Mouse (Mus musculus): ENCODE measurements around the gene Yars. TPM values are rescaled to one million over a fixed set of nuclear protein-coding genes. Genes with fewer than 3 reads are reported as not detected.

Yars gene
- total RNA-seq (2015) (25.2 and 28.0 TPM in 2 replicates), total RNA-seq (2017) (55.3 and 60.7 TPM in 2 replicates)

DNA sequence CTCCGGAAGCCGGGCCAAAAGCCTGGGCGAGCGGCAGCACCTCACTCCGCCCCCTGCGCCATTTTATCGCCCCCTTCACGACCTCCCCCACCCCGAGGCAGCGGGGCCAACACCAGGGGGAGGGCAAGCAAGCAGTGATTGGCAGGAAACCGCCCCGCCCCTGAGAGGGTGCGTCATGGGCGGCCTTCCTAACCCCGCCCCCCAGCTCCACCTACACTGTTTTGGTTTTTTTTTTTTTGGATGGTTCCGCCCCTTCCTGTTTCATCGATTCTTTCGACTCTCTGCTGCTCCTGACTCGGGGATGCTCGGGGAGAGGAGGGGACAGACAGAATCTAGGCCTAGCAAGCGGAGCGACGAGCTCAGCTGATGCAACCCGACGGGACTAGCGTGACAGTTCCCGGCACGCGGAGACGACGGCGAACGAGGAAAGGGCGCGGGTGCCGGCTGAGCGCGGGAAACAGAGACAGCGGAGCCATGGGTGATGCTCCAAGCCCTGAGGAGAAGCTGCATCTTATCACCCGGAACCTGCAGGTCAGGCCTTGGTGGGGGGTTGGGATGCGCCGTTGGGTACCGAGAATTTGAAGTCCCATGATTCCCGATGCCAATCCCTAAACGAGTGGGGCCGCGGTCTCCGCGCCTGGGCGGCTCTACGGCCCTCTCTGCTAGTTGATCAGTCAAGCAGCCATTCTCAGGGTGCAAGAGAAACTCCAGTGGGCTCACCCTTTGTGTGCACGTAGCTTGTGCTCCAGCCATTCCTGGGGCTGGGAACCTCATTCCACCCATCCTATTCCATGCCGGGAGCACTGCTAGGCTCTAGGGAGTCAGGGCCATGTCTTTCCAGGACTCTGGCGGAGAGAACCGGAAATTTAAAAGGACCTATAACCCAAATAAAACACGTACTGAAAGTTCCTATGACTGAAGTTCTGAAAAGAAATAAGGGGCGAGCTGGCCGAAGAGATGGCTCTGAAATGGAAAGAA, at the start of gene Yars, which contains the start of gene S100pbp:
Yars (plus strand) TSS at position 219 of the 978 bp plus-strand sequence.
S100pbp (minus strand) TSS at position 186 of the 978 bp plus-strand sequence.
- peak; percentile 93 for ATAC-seq (replicated peaks; ENCODE audit: poor library complexity)

GRCm38 (mm10) chr4:129140808-129141207, 48.8 kb upstream of the Yars start:
- peak; percentile 29 for ATAC-seq (replicated peaks; ENCODE audit: poor library complexity)

DNA sequence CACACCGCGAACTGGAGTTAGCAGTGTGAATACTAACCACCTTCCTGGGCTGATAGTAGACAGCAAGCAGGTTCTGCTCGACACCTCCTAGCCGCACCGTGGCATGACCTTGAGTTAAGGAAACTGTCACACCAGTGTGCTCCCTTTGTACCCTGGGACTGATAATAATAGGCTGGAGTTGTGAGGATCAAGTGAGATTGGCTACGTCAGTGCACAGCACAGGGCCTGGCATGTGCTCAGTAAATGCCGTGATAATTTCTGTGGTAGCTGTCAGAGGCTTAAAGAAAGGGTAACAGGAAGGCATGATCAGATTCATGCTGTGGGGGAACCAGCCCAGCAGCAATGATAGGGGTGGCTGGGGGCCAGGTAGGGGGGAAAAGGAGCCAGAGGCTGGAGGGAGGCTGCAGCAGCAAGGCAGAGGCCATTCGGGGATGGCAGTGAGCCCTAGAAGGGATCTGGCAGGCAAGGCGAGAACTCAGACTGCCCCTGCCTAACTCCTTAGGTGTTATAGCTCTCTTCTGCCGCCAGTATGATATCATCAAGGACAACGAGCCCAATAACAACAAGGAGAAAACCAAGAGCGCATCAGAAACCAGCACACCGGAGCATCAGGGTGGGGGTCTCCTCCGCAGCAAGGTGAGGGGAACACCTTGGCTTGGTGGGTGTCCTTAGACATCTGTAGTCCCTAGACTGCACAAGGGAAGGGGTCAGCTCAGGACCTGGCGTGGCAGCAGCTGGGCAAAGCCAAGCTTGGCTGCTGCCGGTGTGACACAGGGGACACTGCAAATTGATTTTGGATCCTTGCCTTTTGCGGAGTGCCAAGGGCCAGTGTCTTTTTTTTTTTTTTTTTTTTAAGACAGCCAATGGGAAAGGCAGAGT, 47.8 kb upstream of the Yars start:
- peak; percentile 56 for ATAC-seq (replicated peaks; ENCODE audit: poor library complexity)

DNA sequence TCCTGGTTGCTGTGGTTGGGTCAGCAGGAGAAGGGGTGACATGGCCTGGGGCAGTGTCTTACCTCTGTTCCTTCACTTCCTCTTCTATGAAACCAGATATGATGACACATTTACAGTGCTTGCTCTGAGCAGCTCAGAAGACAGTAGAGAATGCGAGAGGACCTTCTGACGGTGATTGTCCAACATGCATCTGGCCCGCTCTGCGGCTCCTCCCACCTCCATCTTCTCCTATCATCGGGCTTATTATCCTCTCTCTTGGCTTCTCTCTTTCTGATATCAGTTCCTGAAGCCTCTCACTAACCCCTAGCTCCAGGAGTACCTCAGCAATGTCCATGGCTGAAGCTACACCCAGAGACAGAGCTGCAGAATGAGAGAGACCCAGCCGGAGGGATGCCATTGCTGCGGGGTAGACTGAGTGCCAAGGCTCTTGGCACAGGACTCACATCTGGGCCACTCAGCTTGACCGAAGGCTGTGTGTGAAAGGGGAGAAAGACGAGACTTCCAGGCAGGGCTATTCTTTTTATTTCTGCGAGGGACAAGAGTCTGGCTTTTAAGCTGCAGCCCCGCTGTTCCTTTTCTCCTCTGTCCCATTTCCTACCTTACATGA, 47.0 kb upstream of the Yars start:
- peak; percentile 30 for ATAC-seq (replicated peaks; ENCODE audit: poor library complexity)

DNA sequence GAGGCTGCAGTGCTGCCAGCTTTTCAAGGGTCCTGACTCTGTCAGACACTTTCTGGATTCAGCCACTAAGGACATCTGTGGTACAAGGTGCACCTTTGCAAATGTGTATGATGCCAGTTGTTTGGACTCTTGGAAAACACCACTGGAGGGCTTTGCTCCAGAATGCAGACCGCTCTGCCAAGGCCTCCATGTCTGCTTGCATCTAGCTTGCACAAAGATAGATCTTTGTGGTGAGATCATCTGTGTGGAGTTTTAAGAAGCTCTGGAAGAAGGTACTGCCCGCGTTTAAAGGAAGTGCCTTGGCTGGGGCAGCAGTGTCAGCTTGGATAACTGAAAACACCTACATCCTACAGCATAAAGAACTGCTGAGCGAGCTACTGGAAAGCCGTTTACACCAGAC, 46.1 kb upstream of the Yars start:
- no peak for ATAC-seq (replicated peaks; ENCODE audit: poor library complexity)

- no peak for ATAC-seq (replicated peaks; ENCODE audit: poor library complexity)
Observed at GRCm38 (mm10) chr4:129144401-129145367, 44.9 kb upstream of the Yars start.

- no peak for ATAC-seq (replicated peaks; ENCODE audit: poor library complexity)
Observed at GRCm38 (mm10) chr4:129145411-129145810, 44.1 kb upstream of the Yars start.

GRCm38 (mm10) chr4:129145943-129146342, 43.6 kb upstream of the Yars start:
- ATAC-seq (replicated peaks; ENCODE audit: poor library complexity): no peak

DNA sequence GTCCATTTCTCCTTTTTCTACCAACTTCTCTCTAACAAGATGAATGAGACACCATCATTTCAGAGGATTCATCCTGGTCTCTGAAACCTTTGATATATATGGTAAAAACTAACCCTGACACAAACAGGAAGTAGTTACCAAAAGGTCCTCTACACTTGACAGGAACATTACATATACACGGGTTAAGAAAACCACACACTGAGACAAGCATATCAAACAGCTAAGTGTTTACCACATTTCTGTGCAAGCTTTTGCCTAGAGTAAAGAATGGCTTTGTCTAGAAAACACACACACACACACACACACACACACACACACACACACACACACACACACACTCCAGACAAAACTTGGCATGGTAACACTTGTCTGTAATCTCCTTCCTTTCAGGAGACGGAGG, 43.2 kb upstream of the Yars start:
- peak; percentile 29; the same call in 1 of the 2 replicates for ATAC-seq (replicated peaks; ENCODE audit: poor library complexity)

DNA sequence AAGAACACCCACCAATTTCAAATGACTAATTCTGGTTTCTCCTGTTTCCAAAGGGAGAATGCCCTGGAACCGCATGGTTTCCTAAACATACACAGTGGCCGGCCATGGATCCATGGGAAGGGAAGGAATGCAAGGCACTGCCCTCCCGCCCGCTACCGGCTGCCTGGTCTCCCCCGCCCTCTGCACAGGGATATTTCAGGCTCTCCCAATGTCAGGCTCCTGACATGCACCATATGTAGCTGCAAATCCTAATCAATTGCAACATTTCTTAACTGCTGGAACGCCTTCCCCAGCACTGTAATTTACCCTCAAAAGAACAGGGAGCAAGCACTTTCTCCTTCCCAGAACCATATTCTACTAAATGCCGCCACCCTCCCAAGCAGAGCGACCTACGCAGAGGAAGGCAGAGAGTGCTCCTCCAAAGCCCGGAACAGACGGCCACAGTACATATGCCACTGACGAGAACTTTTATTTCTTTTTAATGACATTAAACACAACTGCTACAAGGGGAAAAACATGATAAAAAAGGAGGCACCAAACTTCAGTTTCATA, 41.9 kb upstream of the Yars start:
- ATAC-seq (replicated peaks; ENCODE audit: poor library complexity): no peak

- ATAC-seq (replicated peaks; ENCODE audit: poor library complexity): no peak
Observed at GRCm38 (mm10) chr4:129149321-129149720, 40.2 kb upstream of the Yars start.

GRCm38 (mm10) chr4:129151276-129151811, 38.2 kb upstream of the Yars start:
- no peak for ATAC-seq (replicated peaks; ENCODE audit: poor library complexity)

- ATAC-seq (replicated peaks; ENCODE audit: poor library complexity): no peak
Observed at GRCm38 (mm10) chr4:129157541-129157940, 32.0 kb upstream of the Yars start.

- ATAC-seq (replicated peaks; ENCODE audit: poor library complexity): peak; percentile 95
Observed at GRCm38 (mm10) chr4:129158549-129158948, 31.0 kb upstream of the Yars start.

DNA sequence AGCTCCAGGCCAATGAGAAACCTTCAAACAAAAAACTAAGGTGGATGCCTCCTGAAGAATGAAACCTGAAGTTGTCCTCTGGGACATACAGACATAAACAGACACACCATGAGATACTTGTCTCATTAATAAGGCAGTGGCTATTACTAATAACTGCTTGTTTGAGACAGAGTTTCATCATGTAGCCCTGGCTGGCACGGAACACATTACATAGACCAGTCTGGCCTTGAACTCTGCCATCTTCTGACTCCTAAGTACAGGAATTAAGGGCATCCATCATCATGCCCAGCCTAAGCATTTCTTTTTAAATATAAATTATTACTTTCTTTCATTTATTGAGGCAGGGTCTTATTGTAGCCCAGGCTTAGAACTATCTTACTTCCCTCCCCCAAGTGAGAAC, 28.5 kb upstream of the Yars start:
- no peak for ATAC-seq (replicated peaks; ENCODE audit: poor library complexity)

- ATAC-seq (replicated peaks; ENCODE audit: poor library complexity): no peak
Observed at GRCm38 (mm10) chr4:129161581-129162255, 27.8 kb upstream of the Yars start.

- no peak for ATAC-seq (replicated peaks; ENCODE audit: poor library complexity)
Observed at GRCm38 (mm10) chr4:129172529-129172928, 17.0 kb upstream of the Yars start.

DNA sequence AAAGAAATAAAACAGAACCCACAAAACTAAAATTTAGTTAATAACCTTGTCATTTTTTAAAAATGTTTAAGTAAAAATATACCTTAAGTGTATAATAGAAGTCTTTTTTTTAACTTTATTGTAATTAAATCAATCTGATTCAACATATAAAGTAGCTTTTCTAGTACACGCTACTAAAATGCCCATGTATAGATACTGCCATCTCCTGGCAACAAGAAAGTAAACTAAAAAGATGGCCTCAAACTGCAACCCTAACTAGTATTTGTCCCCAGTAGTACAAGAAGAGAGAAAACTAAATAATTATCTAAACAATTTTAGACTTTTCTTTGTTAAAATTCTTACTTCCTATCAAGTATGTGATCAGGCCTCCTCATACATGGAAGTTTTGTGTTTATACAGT, 10.0 kb upstream of the Yars start:
- 0 out of 2 replicates have a peak, but pooled peaks have one; percentile 39 for ATAC-seq (replicated peaks; ENCODE audit: poor library complexity)
